Mouse (Mus musculus): ENCODE data around the gene Ptgdr2. TPM values are rescaled to one million over a fixed set of nuclear protein-coding genes. Genes with fewer than 3 reads are reported as not detected.

Ptgdr2 gene
- polyA plus RNA-seq, 1 experiment from 2014 or later = not detected

DNA sequence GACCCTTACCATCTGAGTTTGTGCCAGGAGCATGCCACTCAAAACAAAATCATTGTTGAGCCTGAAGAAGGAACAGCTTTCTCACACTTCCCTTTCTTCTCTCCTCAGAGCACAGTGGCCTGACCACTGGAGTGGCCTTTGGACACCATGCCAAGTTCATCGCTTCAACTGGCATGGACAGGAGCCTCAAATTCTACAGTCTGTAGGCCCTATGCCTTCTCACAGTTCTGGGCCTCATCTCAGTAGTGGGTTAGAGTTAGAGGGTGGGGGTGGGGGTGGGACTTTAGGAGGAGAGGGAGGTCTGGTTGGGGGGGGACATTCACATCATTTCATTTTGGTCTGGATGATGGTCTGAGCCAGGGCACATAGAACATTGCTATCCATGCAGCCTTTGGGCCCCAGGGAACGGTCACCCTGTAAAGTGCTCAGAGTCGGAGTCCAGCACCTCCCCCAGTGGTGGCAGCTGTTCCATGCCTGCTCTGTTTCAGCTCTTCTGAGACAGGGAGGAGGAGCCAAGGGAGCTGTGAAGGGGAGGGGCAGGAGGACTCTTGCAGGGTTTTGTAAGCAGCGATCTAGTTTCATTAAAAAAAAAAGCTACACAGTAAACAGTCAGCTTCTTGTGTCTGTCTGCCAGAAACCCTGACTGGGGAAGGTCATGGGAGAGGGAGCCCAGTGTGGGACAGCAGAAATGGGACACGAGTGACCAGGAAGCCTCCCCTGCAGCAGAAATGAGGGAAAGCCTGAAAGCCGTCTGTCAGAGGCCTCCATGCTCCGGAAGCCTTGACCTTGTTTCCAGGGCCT is 31.8 kb upstream of the Ptgdr2 start:
- H3K4me2 ChIP-seq (replicated peaks; ENCODE audit: low read depth, low read length) = 0 out of 2 replicates have a peak overlapping the region, but pooled peaks have one; percentile 10
- WGBS = 30% methylated on average over 7 of the region's 7 CpGs

DNA sequence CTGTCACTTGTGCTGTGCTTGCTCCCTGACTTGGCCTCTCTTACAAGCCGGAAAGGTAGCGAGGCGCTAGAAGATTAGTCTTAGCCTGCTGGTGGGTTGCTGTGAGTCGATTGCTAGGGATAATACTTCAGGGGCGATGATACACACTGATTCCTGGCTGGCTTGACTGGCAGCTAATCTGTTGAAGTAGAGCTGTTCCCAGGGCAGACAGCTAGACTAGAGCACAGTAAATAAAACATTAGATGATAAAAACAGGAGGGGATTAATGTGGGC is 31.3 kb upstream of the Ptgdr2 start:
- H3K36me3 ChIP-seq (ENCODE audit: control insufficient read depth, insufficient read depth, low read length) = peaks cover 46% of the 10 kb centered on the region

More for the DNA sequence above, 31.8 kb upstream of the Ptgdr2 start:
- H3K27me3 ChIP-seq (ENCODE audit: control insufficient read depth, insufficient read depth, low read length) = no peaks in the 10 kb centered on the region
- no peak overlapping the region for H3K4me3 ChIP-seq (ENCODE audit: low read depth, low read length)
- H3K36me3 ChIP-seq (ENCODE audit: control insufficient read depth, insufficient read depth, low read length) = peaks cover 52% of the 10 kb centered on the region
- peaks cover 16% of the 10 kb centered on the region for H3K4me1 ChIP-seq (ENCODE audit: control insufficient read depth, insufficient read depth, low read length)
- ATAC-seq (ENCODE audit: insufficient number of reproducible peaks, insufficient read depth, low FRiP score, low read depth) = peak; percentile 83
- H3K9ac ChIP-seq (replicated peaks; ENCODE audit: low read depth, low read length) = no peak overlapping the region
- no peaks in the 10 kb centered on the region for H3K9me3 ChIP-seq (ENCODE audit: control insufficient read depth, low read depth, low read length)
- H3K27ac ChIP-seq (ENCODE audit: low read length) = peak overlapping the region; percentile 86

DNA sequence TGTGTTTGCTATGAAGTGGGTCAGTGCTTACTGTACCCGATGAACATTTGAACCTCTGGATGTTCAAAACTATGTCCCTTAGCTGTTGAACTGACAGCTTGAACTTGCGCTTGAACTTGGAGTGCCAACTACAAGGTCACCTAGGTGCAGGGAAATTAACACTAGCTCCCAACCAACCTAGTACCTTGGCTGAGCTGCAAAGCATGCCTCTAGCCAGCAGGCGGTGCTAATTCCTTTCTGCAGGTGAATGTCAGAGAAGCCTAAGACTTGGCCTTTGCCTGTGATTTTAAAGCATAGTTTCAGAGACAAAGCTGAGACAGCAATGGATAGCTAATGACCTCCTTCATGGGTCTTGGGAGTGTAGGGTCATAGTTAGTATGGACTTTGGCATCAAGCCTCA is 29.1 kb upstream of the Ptgdr2 start:
- Histone ChIP-seq H3K4me2 (replicated peaks; ENCODE audit: low read depth, low read length) (no peak overlapping the region), H3K27ac (ENCODE audit: low read length) (peak overlapping the region; percentile 81; the same call in 1 of the 2 replicates), H3K27me3 (ENCODE audit: control insufficient read depth, insufficient read depth, low read length) (no peaks in the 10 kb centered on the region), H3K4me3 (ENCODE audit: low read depth, low read length) (no peak overlapping the region), H3K9me3 (ENCODE audit: control insufficient read depth, low read depth, low read length) (no peaks in the 10 kb centered on the region), H3K36me3 (ENCODE audit: control insufficient read depth, insufficient read depth, low read length) (peaks cover 24% of the 10 kb centered on the region), H3K9ac (replicated peaks; ENCODE audit: low read depth, low read length) (no peak overlapping the region), H3K4me1 (ENCODE audit: control insufficient read depth, insufficient read depth, low read length) (peaks cover 16% of the 10 kb centered on the region)
- no peak for ATAC-seq (ENCODE audit: insufficient number of reproducible peaks, insufficient read depth, low FRiP score, low read depth)
- 56% methylated on average over 3 of the region's 3 CpGs for WGBS

More for the DNA sequence above, 31.3 kb upstream of the Ptgdr2 start:
- H3K9ac ChIP-seq (replicated peaks; ENCODE audit: low read depth, low read length) = no peak overlapping the region
- 0 out of 2 replicates have a peak overlapping the region, but pooled peaks have one; percentile 10 for H3K4me2 ChIP-seq (replicated peaks; ENCODE audit: low read depth, low read length)
- H3K9me3 ChIP-seq (ENCODE audit: control insufficient read depth, low read depth, low read length) = no peaks in the 10 kb centered on the region
- no peak for ATAC-seq (ENCODE audit: insufficient number of reproducible peaks, insufficient read depth, low FRiP score, low read depth)
- peaks cover 16% of the 10 kb centered on the region for H3K4me1 ChIP-seq (ENCODE audit: control insufficient read depth, insufficient read depth, low read length)
- peak overlapping the region; percentile 86 for H3K27ac ChIP-seq (ENCODE audit: low read length)
- H3K27me3 ChIP-seq (ENCODE audit: control insufficient read depth, insufficient read depth, low read length) = no peaks in the 10 kb centered on the region
- 50% methylated on average over 5 of the region's 5 CpGs for WGBS
- no peak overlapping the region for H3K4me3 ChIP-seq (ENCODE audit: low read depth, low read length)

DNA sequence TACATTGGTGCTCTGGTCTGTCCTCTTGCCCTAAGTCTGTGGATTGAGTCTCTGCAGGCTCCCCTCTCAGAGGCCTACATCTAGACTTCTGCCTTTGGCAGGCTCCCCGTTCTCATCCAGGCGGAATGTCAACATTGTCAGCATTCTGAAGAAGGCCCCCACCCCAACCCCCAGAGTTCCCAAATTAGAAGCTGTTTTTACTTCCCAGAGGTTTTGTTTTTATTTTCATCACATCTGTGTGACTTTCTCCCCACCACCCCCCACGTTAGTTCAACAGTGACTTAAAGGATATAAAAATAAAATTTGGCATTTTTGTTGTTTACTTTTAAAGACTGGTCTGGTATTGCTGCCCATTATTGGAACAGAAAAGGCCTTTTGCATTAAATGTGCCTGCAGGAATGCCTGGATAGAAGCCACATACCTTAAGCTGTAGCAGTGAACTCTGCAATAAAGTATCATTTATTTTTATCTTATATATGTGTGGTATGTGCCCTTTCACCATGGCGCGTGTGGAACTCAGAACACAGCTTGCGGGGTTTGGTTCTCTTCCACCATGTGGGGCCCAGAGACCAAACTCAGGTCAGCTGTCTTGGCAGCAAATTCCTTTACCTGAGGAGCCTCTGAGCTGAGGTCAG is 27.8 kb upstream of the Ptgdr2 start:
- Histone ChIP-seq H3K9me3 (ENCODE audit: control insufficient read depth, low read depth, low read length) (no peaks in the 10 kb centered on the region), H3K4me2 (replicated peaks; ENCODE audit: low read depth, low read length) (no peak overlapping the region), H3K27ac (ENCODE audit: low read length) (peak overlapping the region; percentile 81), H3K27me3 (ENCODE audit: control insufficient read depth, insufficient read depth, low read length) (no peaks in the 10 kb centered on the region), H3K4me1 (ENCODE audit: control insufficient read depth, insufficient read depth, low read length) (peaks cover 13% of the 10 kb centered on the region), H3K9ac (replicated peaks; ENCODE audit: low read depth, low read length) (no peak overlapping the region), H3K4me3 (ENCODE audit: low read depth, low read length) (no peak overlapping the region), H3K36me3 (ENCODE audit: control insufficient read depth, insufficient read depth, low read length) (peaks cover 12% of the 10 kb centered on the region)
- WGBS = 46% methylated on average over 6 of the region's 6 CpGs
- no peak for ATAC-seq (ENCODE audit: insufficient number of reproducible peaks, insufficient read depth, low FRiP score, low read depth)

DNA sequence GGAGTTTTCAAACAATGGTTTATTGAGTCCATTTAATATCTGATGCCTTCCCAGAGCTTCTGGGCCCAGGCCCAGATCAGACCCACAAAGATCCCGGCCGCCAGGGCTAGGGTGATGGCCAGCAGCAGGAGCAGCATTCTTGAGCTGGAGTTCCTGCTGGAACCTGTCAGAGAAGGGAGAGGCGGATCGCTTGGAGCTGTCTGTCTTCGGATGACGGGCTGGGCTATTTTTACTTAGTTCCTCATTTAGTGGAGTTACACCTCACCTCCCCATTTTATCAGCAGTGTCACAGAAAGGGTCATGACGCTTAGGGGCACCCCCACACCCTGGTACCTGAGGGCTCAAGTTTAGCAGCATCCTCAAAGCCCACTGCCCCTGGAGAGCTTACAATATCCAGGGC is 22.7 kb upstream of the Ptgdr2 start:
- H3K9me3 ChIP-seq (ENCODE audit: control insufficient read depth, low read depth, low read length) = no peaks in the 10 kb centered on the region
- H3K27me3 ChIP-seq (ENCODE audit: control insufficient read depth, insufficient read depth, low read length) = no peaks in the 10 kb centered on the region
- no peaks in the 10 kb centered on the region; the same call in 1 of the 2 replicates for H3K4me1 ChIP-seq (ENCODE audit: control insufficient read depth, insufficient read depth, low read length)
- no peak overlapping the region for H3K27ac ChIP-seq (ENCODE audit: low read length)
- no peak overlapping the region for H3K9ac ChIP-seq (replicated peaks; ENCODE audit: low read depth, low read length)
- H3K4me2 ChIP-seq (replicated peaks; ENCODE audit: low read depth, low read length) = no peak overlapping the region
- WGBS = 54% methylated on average over 7 of the region's 7 CpGs
- ATAC-seq (ENCODE audit: insufficient number of reproducible peaks, insufficient read depth, low FRiP score, low read depth) = no peak
- H3K36me3 ChIP-seq (ENCODE audit: control insufficient read depth, insufficient read depth, low read length) = no peaks in the 10 kb centered on the region
- H3K4me3 ChIP-seq (ENCODE audit: low read depth, low read length) = no peak overlapping the region

DNA sequence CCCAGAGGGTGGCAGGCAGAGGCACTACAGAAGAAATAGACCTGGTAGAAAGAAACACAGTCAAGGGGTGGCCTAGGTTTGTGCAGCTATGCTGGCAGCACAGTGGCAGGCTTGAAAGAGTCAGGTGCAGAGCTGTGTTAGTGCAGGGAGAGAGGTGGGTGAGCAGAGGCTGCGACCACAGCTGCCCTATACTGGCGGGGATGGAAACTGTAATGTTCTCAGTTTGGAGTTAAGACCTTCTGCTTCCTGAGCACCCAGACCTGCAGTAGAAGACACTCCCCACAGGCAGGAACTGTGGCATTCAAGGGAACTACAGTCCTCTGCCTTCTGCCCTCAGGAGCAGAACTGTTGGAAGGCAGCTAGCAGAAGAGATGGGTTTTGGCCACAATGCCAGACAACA is 22.1 kb upstream of the Ptgdr2 start:
- Histone ChIP-seq H3K4me3 (ENCODE audit: low read depth, low read length) (no peak overlapping the region), H3K4me2 (replicated peaks; ENCODE audit: low read depth, low read length) (no peak overlapping the region), H3K9ac (replicated peaks; ENCODE audit: low read depth, low read length) (no peak overlapping the region), H3K27me3 (ENCODE audit: control insufficient read depth, insufficient read depth, low read length) (no peaks in the 10 kb centered on the region), H3K36me3 (ENCODE audit: control insufficient read depth, insufficient read depth, low read length) (no peaks in the 10 kb centered on the region), H3K9me3 (ENCODE audit: control insufficient read depth, low read depth, low read length) (no peaks in the 10 kb centered on the region), H3K27ac (ENCODE audit: low read length) (no peak overlapping the region), H3K4me1 (ENCODE audit: control insufficient read depth, insufficient read depth, low read length) (no peaks in the 10 kb centered on the region)
- WGBS = 75% methylated on average over 2 of the region's 2 CpGs
- ATAC-seq (ENCODE audit: insufficient number of reproducible peaks, insufficient read depth, low FRiP score, low read depth) = no peak

DNA sequence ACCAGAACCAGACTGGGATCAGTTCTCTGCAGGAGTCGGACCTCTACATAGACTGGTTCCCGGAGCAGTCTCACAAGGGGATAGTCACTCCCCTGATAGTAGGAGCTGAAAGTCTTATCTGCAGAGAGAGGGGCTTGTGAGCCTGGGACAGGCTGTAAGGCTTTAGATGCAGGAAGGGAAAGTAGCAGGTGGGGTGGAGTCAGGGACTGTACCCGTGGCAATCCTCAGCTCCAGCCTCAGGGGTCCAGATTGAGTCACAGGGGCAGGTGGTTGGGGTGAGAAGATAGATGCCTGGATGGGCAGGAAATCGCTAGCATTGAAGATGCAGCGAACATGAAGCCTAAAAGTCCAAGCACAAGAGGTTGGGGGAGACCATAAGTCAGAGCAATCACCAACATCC is 20.5 kb upstream of the Ptgdr2 start:
- WGBS = 64% methylated on average over 5 of the region's 5 CpGs
- Histone ChIP-seq H3K9ac (replicated peaks; ENCODE audit: low read depth, low read length) (no peak overlapping the region), H3K27me3 (ENCODE audit: control insufficient read depth, insufficient read depth, low read length) (no peaks in the 10 kb centered on the region), H3K4me1 (ENCODE audit: control insufficient read depth, insufficient read depth, low read length) (no peaks in the 10 kb centered on the region), H3K36me3 (ENCODE audit: control insufficient read depth, insufficient read depth, low read length) (no peaks in the 10 kb centered on the region), H3K4me2 (replicated peaks; ENCODE audit: low read depth, low read length) (no peak overlapping the region), H3K4me3 (ENCODE audit: low read depth, low read length) (no peak overlapping the region), H3K9me3 (ENCODE audit: control insufficient read depth, low read depth, low read length) (no peaks in the 10 kb centered on the region), H3K27ac (ENCODE audit: low read length) (no peak overlapping the region)
- ATAC-seq (ENCODE audit: insufficient number of reproducible peaks, insufficient read depth, low FRiP score, low read depth) = no peak

DNA sequence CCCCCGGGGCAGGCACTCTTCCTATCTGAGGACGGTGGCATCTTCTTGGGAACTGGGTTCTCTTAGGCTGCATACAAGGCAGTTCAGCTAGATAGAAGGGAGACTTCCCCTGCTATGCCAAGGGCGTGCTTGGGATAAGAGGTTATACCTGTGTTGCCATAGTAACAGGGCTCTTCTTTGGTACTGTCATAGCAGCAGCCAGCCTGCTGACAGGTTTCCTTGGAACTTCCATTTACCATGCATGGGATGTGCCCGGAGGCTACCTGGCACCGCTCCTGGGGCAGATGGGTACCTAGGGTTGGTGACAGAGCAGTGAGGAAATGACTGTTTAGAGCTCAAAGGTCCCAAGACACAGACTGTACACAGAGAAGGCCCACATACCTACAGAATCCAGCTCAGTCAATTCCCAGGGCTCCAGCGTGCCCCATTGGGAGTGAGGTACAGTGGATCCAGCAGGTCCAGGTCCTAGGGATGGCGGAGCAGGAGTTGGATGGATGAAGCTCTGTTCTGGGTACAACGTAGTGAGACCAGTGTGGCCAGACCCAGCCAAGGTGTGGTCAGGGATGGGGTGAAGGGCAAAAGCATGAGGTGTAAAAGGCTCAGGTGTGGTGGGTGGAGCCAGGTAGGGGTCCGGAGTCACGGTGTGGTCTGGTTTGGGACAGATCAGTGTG is 18.5 kb upstream of the Ptgdr2 start:
- no peaks in the 10 kb centered on the region for H3K27me3 ChIP-seq (ENCODE audit: control insufficient read depth, insufficient read depth, low read length)
- no peak overlapping the region for H3K9ac ChIP-seq (replicated peaks; ENCODE audit: low read depth, low read length)
- no peak overlapping the region for H3K27ac ChIP-seq (ENCODE audit: low read length)
- no peaks in the 10 kb centered on the region for H3K4me1 ChIP-seq (ENCODE audit: control insufficient read depth, insufficient read depth, low read length)
- WGBS = 88% methylated on average over 10 of the region's 10 CpGs
- H3K36me3 ChIP-seq (ENCODE audit: control insufficient read depth, insufficient read depth, low read length) = no peaks in the 10 kb centered on the region
- no peak overlapping the region for H3K4me2 ChIP-seq (replicated peaks; ENCODE audit: low read depth, low read length)
- no peak overlapping the region for H3K4me3 ChIP-seq (ENCODE audit: low read depth, low read length)
- H3K9me3 ChIP-seq (ENCODE audit: control insufficient read depth, low read depth, low read length) = no peaks in the 10 kb centered on the region
- ATAC-seq (ENCODE audit: insufficient number of reproducible peaks, insufficient read depth, low FRiP score, low read depth) = no peak
